Mouse (Mus musculus) midbrain, embryonic 10.5 days (tissue): Measurements from ENCODE around the gene Lamtor2. TPM values are rescaled to one million over a fixed set of nuclear protein-coding genes. Genes with fewer than 3 reads are reported as not detected.
A peak's percentile ranks its signal among the peaks of the same experiment; 100 is the strongest.

ENCODE experiments used
- DNase-seq: peaks from one replicate; pipeline ENCODE4 v3.0.0-alpha.2; 2017; ENCODE audit warnings: low spot score
- H3K27ac ChIP-seq: fragments of 300-500 bp; sonication (generic); replicated peaks from 2 replicates; pipeline ENCODE4 v1.5.1; 2016; ENCODE audit warnings: mild to moderate bottlenecking
- H3K27me3 ChIP-seq: fragments of 300-500 bp; sonication (generic); 2 replicates; pipeline ENCODE4 v1.6.1; 2016; ENCODE audit warnings: low read depth, mild to moderate bottlenecking; ENCODE audit not compliant: poor library complexity, severe bottlenecking
- H3K36me3 ChIP-seq: fragments of 300-500 bp; sonication (generic); 2 replicates; pipeline ENCODE4 v1.6.1; 2016; ENCODE audit warnings: mild to moderate bottlenecking, moderate library complexity
- H3K4me1 ChIP-seq: fragments of 300-500 bp; sonication (generic); 2 replicates; pipeline ENCODE4 v1.6.1; 2016
- H3K4me3 ChIP-seq: fragments of 300-500 bp; sonication (generic); 2 replicates; pipeline ENCODE4 v1.5.1; 2016; ENCODE audit warnings: mild to moderate bottlenecking, moderate library complexity
- H3K9me3 ChIP-seq: fragments of 300-500 bp; sonication (generic); replicated peaks from 2 replicates; pipeline ENCODE4 v1.6.1; 2016; ENCODE audit warnings: mild to moderate bottlenecking
- WGBS: fragments of 180-500 bp; shearing (Covaris S2); methylation state at CpG from one replicate; pipeline ENCODE4 v1.1.7; 2016; 5-methylcytosine and 5-hydroxymethylcytosine counted together
- polyA plus RNA-seq: library from polyadenylated mRNA; unstranded; fragments of >200 nt; fragmentation: Nextera tagmentation; extraction: Ambion mirVana; gene quantifications from 2 replicates; pipeline ENCODE4 v1.2.1, GENCODE M21; 2016

Lamtor2 gene
- polyA plus RNA-seq, 1 experiment from 2014 or later, result 175 TPM

GRCm38 (mm10) chr3:88546674-88547418 lies 6.0 kb downstream of the Lamtor2 start:
- no peak overlapping the region for H3K27ac ChIP-seq
- H3K36me3 ChIP-seq, result no peaks in the 10 kb centered on the region; the same call in 1 of the 2 replicates
- DNase-seq, result no peak
- no peaks in the 10 kb centered on the region for H3K27me3 ChIP-seq
- WGBS, result 87% methylated on average over 6 of the region's 6 CpGs
- H3K4me3 ChIP-seq, result no peak overlapping the region
- no peaks in the 10 kb centered on the region for H3K9me3 ChIP-seq
- peaks cover 35% of the 10 kb centered on the region for H3K4me1 ChIP-seq

- Histone ChIP-seq H3K4me3 (no peak overlapping the region), H3K36me3 (peaks cover 18% of the 10 kb centered on the region), H3K27ac (0 out of 2 replicates have a peak overlapping the region, but pooled peaks have one; percentile 14), H3K4me1 (peaks cover 40% of the 10 kb centered on the region), H3K9me3 (no peaks in the 10 kb centered on the region), H3K27me3 (no peaks in the 10 kb centered on the region)
- 70% methylated on average over 20 of the region's 20 CpGs for WGBS
- no peak for DNase-seq
These were observed 7.8 kb downstream of the Lamtor2 start for GRCm38 (mm10) chr3:88544955-88545591.

GRCm38 (mm10) chr3:88544514-88544913 lies 8.4 kb downstream of the Lamtor2 start:
- DNase-seq, result no peak
- Histone ChIP-seq H3K4me1 (peaks cover 42% of the 10 kb centered on the region), H3K36me3 (peaks cover 21% of the 10 kb centered on the region), H3K27me3 (no peaks in the 10 kb centered on the region), H3K4me3 (no peak overlapping the region), H3K9me3 (no peaks in the 10 kb centered on the region), H3K27ac (no peak overlapping the region)
- WGBS, result 33% methylated on average over 5 of the region's 5 CpGs

- Histone ChIP-seq H3K4me1 (peaks cover 48% of the 10 kb centered on the region), H3K27me3 (no peaks in the 10 kb centered on the region), H3K27ac (no peak overlapping the region), H3K4me3 (no peak overlapping the region), H3K36me3 (peaks cover 22% of the 10 kb centered on the region), H3K9me3 (no peaks in the 10 kb centered on the region)
- no peak for DNase-seq
- 78% methylated on average over 5 of the region's 5 CpGs for WGBS
These were observed 9.0 kb downstream of the Lamtor2 start for GRCm38 (mm10) chr3:88543651-88544410.

GRCm38 (mm10) chr3:88543174-88543573 lies 9.7 kb downstream of the Lamtor2 start:
- peaks cover 28% of the 10 kb centered on the region for H3K36me3 ChIP-seq
- WGBS, result 83% methylated on average over 8 of the region's 8 CpGs
- H3K4me3 ChIP-seq, result no peak overlapping the region
- no peak overlapping the region for H3K27ac ChIP-seq
- H3K27me3 ChIP-seq, result no peaks in the 10 kb centered on the region
- peaks cover 54% of the 10 kb centered on the region for H3K4me1 ChIP-seq
- H3K9me3 ChIP-seq, result no peaks in the 10 kb centered on the region
- DNase-seq, result no peak

GRCm38 (mm10) chr3:88542486-88542885 lies 10.4 kb downstream of the Lamtor2 start:
- 73% methylated on average over 4 of the region's 4 CpGs for WGBS
- Histone ChIP-seq H3K9me3 (no peaks in the 10 kb centered on the region), H3K27ac (no peak overlapping the region), H3K27me3 (no peaks in the 10 kb centered on the region), H3K4me3 (no peak overlapping the region), H3K36me3 (peaks cover 35% of the 10 kb centered on the region), H3K4me1 (peaks cover 61% of the 10 kb centered on the region)
- no peak for DNase-seq

GRCm38 (mm10) chr3:88541622-88542401 lies 11.1 kb downstream of the Lamtor2 start:
- no peaks in the 10 kb centered on the region for H3K9me3 ChIP-seq
- H3K27ac ChIP-seq, result peak overlapping the region; percentile 7; the same call in 1 of the 2 replicates
- DNase-seq, result no peak
- 79% methylated on average over 7 of the region's 7 CpGs for WGBS
- peaks cover 68% of the 10 kb centered on the region for H3K4me1 ChIP-seq
- no peaks in the 10 kb centered on the region for H3K27me3 ChIP-seq
- no peak overlapping the region; the same call in 1 of the 2 replicates for H3K4me3 ChIP-seq
- H3K36me3 ChIP-seq, result peaks cover 42% of the 10 kb centered on the region

GRCm38 (mm10) chr3:88540085-88540484 lies 12.8 kb downstream of the Lamtor2 start:
- DNase-seq, result no peak

GRCm38 (mm10) chr3:88539397-88539796 lies 13.5 kb downstream of the Lamtor2 start:
- peak; percentile 80 for DNase-seq
- Histone ChIP-seq H3K27me3 (no peaks in the 10 kb centered on the region), H3K27ac (peak overlapping the region; percentile 100), H3K4me1 (peaks cover 86% of the 10 kb centered on the region), H3K9me3 (no peaks in the 10 kb centered on the region), H3K36me3 (peaks cover 66% of the 10 kb centered on the region), H3K4me3 (peak overlapping the region; percentile 87)
- WGBS, result 2% methylated on average over 3 of the region's 3 CpGs

More at GRCm38 (mm10) chr3:88540085-88540484, 12.8 kb downstream of the Lamtor2 start:
- H3K36me3 ChIP-seq, result peaks cover 59% of the 10 kb centered on the region
- H3K4me3 ChIP-seq, result peak overlapping the region; percentile 87; the same call in 1 of the 2 replicates
- peaks cover 82% of the 10 kb centered on the region for H3K4me1 ChIP-seq
- H3K27me3 ChIP-seq, result no peaks in the 10 kb centered on the region
- H3K9me3 ChIP-seq, result no peaks in the 10 kb centered on the region
- H3K27ac ChIP-seq, result peak overlapping the region; percentile 100
- 50% methylated on average over 5 of the region's 5 CpGs for WGBS

- peak overlapping the region; percentile 100 for H3K27ac ChIP-seq
- H3K27me3 ChIP-seq, result no peaks in the 10 kb centered on the region
- DNase-seq, result peak; percentile 70
- H3K4me1 ChIP-seq, result peaks cover 94% of the 10 kb centered on the region
- peaks cover 69% of the 10 kb centered on the region for H3K36me3 ChIP-seq
- 18% methylated on average over 9 of the region's 9 CpGs for WGBS
- peak overlapping the region; percentile 87 for H3K4me3 ChIP-seq
- H3K9me3 ChIP-seq, result no peaks in the 10 kb centered on the region
These were observed 14.4 kb downstream of the Lamtor2 start for GRCm38 (mm10) chr3:88538271-88539145.

GRCm38 (mm10) chr3:88537146-88537545 lies 15.7 kb downstream of the Lamtor2 start:
- Histone ChIP-seq H3K9me3 (no peaks in the 10 kb centered on the region), H3K36me3 (peaks cover 69% of the 10 kb centered on the region), H3K4me1 (peaks cover 83% of the 10 kb centered on the region), H3K27ac (peak overlapping the region; percentile 100), H3K27me3 (no peaks in the 10 kb centered on the region), H3K4me3 (peak overlapping the region; percentile 87)
- no peak for DNase-seq
- 61% methylated on average over 6 of the region's 6 CpGs for WGBS
